Mouse (Mus musculus) layer of hippocampus, postnatal 36 days (tissue): ENCODE data around the gene Ptprb. TPM values are rescaled to one million over a fixed set of nuclear protein-coding genes. Genes with fewer than 3 reads are reported as not detected.

Experiments
- DNase-seq, 2 experiments: peaks; one replicate each; pipeline ENCODE4 v3.0.0; 2022
- total RNA-seq, 2 experiments: library from RNA; stranded (reverse); gene quantifications; 2 replicates each; pipeline ENCODE4 v1.2.3; 2021

Gene Ptprb
- 10 to 100 TPM; 15.0 to 15.2 TPM for total RNA-seq

DNA sequence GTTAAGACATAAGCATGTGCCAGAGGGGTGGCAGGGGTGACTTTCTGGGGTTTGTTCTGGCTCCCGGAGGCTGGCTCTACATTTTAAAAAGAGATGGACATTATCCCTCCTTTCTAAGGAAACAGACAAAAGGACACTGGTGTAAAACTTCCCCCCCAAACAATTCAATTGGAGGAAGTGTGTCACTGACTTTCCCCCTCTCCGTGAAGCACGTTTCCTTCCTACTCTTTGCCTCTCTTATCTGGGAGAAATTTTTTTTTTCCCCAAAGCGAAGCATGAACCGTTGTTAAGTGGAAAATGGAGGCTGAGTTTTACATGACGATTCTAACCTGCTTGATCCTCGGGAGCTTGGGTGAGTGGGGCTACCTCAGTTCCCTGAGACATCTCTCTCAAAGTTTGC lies at the start of gene Ptprb:
Gene Ptprb, plus strand, starts transcription at position 244 of the 400 bp plus-strand sequence.
- no peak for DNase-seq

GRCm38 (mm10) chr10:116235299-116235698 lies 40.0 kb upstream of the Ptprb start:
- no peak for DNase-seq

GRCm38 (mm10) chr10:116242200-116242599 lies 33.1 kb upstream of the Ptprb start:
- no peak for DNase-seq

DNA sequence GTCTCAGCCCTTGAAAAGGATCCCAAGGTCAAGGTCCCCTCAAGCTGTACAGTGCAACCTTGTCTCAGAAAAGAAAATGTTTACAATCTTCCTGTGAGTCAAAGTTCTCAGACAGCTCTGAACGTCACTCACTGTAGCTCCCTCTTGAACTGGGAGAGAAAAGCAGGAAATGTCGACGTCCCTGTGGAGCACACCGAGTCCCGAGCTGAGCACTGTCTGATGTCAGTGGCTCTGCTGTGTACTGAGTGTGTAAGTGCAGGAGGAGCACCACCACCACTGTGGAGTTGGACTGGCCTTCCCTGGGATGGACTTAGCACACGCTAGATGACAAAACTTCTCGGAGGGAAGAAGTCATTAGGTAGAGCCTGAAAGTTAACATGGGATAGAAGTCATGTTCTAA lies 31.9 kb upstream of the Ptprb start:
- no peak for DNase-seq

DNA sequence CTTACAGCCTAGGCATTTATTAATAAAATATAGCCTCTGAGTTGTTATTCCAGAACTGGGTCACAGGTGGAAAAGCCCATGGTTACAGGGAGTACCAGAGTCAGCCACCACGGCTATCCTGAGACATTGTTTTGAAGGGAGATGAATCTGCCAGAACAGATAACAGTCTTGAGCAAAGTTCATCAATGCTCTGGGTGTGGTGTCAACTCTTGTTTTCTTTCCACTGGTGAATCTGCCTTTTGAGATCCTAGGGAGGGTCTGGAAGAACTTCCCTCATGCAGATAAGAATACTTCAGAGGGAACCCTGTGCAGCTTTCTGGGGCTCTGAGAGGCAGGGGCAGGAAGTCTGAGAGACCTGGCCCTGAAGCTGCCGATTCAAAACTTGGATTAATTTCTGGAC lies 29.7 kb upstream of the Ptprb start:
- DNase-seq, result no peak

GRCm38 (mm10) chr10:116252668-116253067 lies 22.7 kb upstream of the Ptprb start:
- DNase-seq, result no peak

GRCm38 (mm10) chr10:116253972-116254371 lies 21.4 kb upstream of the Ptprb start:
- DNase-seq, result no peak

- no peak for DNase-seq
Observed at GRCm38 (mm10) chr10:116259298-116259697, 16.0 kb upstream of the Ptprb start.

GRCm38 (mm10) chr10:116260658-116261433 lies 14.5 kb upstream of the Ptprb start:
- peak in 1 of 2 experiments; percentile 13 for DNase-seq

GRCm38 (mm10) chr10:116261559-116261958 lies 13.8 kb upstream of the Ptprb start:
- no peak for DNase-seq

GRCm38 (mm10) chr10:116264521-116264920 lies 10.8 kb upstream of the Ptprb start:
- DNase-seq, result no peak

GRCm38 (mm10) chr10:116266561-116267433 lies 8.5 kb upstream of the Ptprb start:
- DNase-seq, result no peak

DNA sequence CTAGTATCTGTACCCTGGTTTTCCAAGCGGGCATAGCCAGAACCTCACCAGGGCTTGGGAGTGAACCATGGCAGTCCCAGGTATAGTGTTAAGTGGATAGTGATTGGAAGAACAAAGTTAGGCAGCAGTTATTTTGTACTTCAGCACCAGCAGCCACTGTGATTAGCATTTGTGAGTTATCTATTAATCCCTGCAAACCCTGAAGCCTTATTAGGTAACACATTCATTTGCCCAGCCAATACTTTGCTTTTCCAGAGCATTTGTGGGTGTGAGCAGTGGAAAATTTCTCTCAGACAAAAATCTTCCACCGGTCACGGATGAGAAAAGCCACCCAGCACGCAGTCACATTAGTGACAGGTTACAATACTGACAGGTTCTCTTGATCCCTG lies 7.9 kb upstream of the Ptprb start:
- no peak for DNase-seq

DNA sequence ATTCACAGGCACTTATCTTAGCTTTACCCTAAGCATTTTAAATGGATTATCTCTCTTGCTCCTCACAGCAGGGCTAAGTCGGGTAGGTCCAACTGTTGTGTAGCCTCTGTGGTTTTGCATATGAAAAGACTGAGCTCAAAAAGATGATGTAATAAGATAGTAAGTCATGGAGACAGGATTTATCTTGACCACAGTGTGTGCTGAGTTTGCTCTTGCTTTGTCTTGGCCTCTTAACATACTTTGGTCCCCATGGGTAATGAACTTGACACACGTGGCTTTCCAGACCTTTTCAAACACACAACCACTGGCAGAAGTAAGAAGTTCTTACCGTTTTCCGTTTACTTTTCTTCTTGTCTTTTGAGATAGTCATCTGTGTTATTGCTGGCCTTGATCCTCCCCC lies 7.0 kb upstream of the Ptprb start:
- DNase-seq, result no peak

DNA sequence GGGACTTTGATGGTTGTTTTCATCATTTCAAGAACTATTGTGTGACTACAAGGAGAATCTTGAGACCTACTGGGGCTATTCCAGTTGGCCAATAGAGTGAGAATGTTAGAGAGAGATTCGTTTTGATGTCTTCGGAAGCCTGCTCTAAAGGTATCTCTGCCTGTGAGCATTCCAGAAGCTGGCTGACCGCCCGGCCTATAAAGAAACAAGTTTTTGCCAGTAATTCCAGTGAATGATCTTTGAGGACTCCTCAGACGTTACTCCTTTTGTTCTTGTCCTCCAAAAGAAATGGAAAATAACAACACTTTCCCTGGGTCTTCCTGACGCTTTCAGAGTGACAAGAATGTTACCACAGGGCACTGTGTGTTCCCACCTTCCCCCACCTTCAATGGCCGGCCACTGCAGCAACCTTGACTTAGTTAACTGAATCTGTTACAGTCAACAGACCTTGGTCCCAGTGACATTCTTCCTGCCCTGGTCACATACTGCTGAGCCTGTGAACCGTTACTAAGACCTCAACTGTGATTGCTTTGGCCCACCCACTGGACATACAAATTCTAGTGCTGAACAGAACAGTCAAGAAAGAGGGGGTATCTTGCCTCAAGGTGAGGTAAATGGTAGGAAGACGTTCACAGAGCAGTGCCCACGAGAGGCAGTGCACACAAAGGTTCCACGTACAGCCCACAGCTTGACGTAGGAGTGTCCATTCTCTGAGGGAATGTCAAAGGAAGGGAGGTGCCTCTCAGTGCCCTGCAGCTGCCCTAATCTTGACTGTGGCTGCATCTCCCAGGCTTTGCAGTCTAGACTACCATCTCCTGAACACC lies 4.5 kb upstream of the Ptprb start:
- no peak for DNase-seq

DNA sequence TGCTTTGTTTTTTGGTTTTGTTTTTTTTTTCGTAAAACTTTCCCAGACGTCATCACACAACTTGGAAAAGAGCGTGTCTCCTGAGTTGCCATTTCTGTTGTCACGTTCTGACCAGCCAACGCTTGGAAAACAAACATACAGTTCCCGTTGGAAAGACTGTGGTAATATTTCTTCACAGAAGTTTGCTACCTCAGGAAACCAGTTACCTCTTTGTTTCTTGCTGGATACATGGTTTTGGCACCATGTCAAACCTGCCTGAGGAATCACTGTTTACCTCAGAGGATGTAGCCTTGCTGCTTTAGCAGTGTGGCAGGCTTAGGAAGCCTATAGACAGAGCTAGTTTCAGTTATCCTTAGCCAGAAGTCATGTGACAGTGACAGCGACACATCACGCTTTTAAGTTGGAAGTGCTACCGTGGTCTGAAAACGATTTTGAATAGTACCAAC lies 3.8 kb upstream of the Ptprb start:
- DNase-seq, result no peak

DNA sequence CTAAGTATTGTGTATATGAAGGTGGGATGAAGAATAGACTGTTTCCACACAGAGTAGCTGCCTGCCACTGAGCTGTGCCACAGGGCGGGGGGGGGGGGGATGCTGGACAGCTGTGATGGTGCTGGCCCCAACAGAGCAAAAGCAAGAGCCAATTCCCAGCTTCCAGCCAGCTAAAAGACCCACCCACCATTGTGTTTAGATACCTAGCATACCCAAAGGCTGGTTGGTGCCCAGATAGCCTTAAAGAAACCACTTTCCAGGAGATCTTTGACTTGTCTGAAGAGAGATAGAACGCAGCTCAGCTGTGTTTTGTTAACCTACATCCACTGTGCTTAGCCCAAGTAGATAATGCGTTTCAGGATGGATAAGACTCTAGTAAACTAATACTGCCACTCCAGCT lies 3.2 kb upstream of the Ptprb start:
- no peak for DNase-seq

- DNase-seq, result no peak
Observed at GRCm38 (mm10) chr10:116286697-116287344, 11.5 kb downstream of the Ptprb start.

- no peak for DNase-seq
Observed at GRCm38 (mm10) chr10:116288130-116288529, 12.8 kb downstream of the Ptprb start.

DNA sequence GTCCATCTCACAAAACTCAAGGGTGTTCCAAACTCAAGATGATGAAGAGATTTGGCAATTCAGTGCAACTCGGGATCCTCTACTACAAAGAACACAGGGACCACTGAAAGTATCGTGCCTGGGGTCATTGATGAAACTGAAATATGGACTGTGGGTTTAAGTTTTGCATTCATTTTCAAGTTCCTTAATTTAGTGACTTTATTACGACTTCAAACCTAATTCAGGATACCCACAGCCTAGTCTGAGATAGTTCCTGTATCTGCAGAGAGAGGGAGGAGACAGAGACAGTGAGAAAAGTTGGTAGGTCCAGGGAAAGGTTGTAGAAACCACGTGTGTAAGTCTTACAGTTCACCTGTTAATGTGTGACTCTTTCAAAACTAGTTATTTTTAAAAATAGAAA lies 15.2 kb downstream of the Ptprb start:
- no peak for DNase-seq

DNA sequence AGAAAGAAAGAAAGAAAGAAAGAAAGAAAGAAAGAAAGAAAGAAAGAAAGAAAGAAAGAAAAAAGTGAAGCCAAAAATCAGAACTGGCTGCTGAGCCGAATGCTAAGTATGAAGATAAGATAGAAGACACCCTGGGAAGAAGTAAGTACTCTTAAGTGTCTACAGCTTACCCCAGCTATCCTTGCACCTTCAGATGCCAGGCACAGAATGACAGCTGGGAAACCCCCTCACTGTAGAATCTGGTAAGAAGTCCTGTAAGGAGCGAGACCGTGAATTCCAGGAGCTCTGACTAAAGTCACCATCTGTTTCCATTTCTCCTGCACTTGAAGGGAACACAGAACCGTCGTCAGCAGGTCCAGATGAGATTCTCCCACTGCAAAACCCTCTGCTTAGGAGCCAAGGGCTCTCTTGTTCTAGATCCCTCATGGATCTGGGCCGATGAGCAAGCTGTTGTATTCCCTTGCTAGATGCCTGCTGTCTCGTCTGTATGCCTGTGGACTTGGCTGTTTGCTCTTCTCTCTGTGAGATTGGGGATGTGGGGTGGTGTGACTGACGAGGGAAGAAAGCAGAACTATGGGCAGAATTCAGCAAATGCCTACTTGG lies 15.9 kb downstream of the Ptprb start:
- DNase-seq, result peak; percentile 24 to 29

DNA sequence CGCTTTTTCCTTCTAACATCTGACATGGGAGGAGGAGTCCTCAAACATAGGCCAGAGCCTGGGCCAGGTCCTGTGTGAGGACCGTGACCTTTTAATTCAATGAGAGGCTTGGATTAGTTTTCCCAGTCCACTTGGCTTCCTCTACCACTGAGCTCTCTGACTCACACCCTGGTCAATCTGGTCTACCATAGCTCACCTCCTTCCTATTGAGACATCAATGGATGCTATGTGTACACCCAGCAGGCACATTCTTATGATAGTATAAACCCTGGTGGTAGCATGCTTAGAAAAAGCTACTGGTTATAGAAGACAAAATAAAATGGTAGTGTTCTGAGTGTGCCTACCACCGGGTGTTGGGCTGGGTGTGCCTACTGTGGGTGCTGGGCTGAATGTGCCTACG lies 21.1 kb downstream of the Ptprb start:
- no peak for DNase-seq
